Mouse (Mus musculus) thymus, postnatal 10 days (tissue): ENCODE measurements around the gene Zfp113.
"Not testable (repeated sequence)": the region's sequence is repeated elsewhere in the genome, so short reads cannot be mapped to it uniquely, and the experiment has no call there.

Experiments used
- DNase-seq, 2 experiments: peaks; one replicate each; pipeline ENCODE4 v3.0.0; 2021; ENCODE audit warnings: low spot score in 2 of 2

Gene Zfp113

DNA sequence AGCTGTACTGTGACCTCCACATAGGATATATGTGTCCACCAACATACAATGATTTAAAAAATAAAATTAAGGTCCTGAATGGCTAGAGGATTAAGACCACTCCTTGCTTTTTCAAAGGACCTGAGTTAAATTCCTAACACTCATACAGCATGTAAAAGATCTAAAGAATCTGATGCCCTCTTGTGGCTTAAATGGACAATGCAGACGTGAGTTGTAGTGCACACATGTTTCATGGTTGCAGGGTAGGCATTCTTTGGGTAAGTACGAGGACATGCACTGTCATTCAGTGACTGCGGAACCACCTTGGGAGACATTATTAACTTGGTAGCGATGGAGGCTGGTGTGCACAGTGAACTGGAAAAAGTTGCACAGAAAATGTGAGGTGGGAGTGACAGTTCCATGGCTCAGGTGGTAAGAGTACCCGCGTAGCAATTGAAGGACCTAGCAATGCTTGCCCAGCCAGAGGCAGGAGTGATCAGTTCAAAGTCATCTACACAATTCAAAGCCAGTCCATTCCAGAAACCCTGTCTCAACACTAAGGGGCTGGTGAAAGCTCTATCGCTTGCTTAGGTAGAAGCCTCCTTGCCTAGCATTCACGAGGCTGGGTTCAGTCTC lies 17.5 kb downstream of the Zfp113 start:
- peak in 1 of 2 experiments; percentile 42 for DNase-seq

DNA sequence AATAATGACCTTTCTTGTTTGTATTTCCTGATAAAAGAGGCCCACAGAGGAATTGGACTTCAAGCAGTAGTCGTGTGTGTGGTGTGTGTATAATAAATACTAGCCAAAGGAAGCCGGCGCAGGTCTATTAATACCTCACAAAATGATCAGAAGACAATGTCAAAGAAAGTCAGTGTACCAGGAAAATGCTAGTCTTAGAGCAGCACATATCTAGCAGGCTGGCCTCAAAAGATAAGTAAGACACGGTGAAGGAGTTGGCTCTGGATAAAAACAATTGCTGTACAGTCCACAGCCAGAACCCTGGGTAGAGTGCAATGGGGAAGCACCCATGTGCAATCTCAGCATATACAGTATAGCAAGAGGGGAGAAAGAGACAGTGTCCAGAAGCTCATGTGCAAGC lies 18.3 kb downstream of the Zfp113 start:
- DNase-seq: no peak

DNA sequence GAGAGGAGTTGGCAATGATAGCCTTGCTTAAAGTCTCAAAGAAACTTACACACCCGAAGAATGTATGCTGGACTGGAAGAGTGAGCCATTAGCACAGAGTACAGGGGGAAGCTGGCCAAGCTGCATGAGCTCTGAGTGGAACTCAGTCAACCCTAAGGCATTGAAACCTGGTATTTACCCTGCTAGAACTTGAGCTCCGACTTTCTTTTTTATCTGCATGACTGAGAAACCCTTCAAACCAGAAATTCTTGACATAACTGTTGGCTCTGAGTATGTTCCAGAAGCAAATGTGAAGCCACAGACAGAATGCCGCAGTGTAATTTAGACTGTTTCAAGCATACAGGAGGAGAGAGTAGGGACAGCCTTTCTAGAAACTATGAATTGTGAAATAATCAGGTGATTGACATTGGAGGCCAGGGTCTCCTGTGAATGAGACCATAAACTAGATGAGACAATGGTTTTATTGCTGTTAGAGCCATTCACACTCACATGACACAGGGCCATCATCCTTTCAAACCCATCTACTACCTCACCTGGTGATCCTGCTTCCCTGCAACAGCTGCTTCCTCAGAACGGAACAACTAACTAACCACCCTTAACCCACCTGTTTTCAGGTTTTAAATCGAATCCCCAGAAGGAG lies 23.0 kb downstream of the Zfp113 start:
- DNase-seq: no peak

DNA sequence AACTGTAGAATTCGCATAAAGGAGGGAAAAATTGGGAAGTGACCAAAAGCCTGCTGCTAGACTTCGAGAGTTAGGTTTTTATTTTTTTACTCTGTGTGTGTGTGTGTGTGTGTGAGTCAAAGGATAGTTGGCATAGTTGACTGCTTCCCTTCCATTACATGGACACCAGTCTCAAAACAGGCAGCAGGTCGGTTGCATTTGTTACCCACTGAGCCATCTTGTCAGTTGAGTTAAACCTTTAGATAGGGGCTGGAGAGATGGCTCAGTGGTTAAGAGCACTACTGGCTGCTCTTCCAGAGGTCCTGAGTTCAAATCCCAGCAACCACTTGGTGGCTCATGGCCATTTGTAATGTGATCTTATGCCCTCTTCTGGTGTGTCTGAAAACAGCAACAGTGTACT lies 37.5 kb downstream of the Zfp113 start:
- no peak for DNase-seq

DNA sequence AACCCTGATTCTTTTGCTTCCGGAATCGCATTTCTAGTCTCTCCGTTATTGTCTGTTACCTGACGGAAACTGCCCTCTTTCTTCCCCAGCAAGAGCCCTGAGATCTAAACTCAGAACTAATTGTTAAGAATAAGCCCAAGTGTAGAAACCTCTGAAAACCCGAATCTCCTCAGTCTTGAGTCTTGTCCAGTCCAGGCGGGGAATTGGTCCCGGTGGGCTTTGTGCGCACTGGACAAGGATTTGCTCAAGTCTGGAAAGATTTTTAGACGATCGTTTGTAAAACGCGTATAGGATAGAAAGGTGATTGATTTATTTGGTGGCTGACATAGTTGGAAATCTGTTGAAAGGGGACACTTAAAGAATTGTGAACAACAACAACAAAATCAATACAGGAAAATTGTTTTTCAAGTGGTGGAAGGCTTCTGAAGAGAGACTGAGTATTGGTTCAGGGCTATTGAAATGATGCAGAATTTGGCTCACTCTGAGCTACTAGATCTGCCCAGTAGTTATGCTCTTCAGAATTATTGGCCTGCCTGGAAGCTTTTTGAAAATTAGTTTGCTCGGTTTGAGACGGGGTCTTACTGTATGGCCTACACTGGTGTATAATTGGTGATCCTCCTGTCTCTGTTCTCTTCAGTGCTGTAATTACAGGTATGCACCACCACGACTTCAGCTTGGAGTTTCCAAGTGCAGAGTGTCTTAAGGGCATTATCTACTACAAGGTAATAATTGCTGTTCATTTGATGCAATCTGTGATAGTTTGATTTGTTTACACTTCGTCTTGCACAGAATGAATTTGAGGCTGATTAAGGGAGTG lies 38.1 kb downstream of the Zfp113 start:
- no peak for DNase-seq

- peak; percentile 80 to 87 for DNase-seq
These were observed 39.0 kb downstream of the Zfp113 start, which contains the start of gene Zscan21 for GRCm38 (mm10) chr5:138116255-138117198. TSS of gene Zscan21 (plus strand) at chr5:138116903.

GRCm38 (mm10) chr5:138109847-138110396 lies 45.6 kb downstream of the Zfp113 start:
- not testable (repeated sequence) for DNase-seq

DNA sequence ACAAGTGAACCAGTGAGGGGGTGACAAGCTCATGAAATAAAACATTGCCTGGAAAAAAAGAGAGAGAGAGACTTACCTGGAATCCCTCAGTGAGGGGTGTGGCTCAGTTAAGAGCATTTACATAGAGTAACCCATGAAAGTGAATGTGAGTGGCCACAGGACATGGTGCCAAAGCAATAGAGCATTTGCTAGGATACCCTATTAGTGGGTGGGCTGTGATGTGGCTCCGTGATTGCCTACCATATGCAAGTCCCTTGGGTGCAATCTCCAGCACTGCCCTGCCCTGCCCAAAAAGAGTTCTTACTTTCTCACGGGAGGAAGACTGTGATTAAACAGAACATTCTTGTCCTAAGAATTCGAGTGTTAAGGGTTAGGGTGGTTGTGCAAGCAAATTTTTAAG lies 48.4 kb downstream of the Zfp113 start:
- DNase-seq: no peak

DNA sequence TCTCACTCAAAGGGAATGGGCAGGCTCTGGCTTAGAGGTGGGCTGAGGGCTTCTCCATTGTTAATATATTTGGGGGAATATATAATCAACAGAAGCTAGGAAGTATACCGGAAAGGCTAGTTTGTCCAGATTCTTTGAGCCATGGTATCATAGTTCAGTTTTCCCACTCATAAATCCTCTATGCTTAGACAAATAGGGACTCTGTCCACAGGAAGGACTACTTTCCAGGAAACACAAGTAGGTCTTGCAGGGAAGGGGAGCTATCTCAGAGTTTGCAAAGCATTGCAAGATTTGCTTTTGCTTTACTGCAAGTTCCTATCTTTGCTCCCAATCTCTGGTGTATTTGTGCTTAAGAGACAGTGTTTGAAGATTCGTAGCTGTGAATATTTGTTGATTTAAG lies 50.6 kb downstream of the Zfp113 start:
- no peak for DNase-seq

GRCm38 (mm10) chr5:138094474-138094873 lies 61.1 kb downstream of the Zfp113 start:
- DNase-seq: no peak

- DNase-seq: no peak
These were observed 62.8 kb downstream of the Zfp113 start for GRCm38 (mm10) chr5:138092771-138093170.

GRCm38 (mm10) chr5:138090737-138091136 lies 64.8 kb downstream of the Zfp113 start:
- no peak for DNase-seq

- no peak for DNase-seq
These were observed 65.3 kb downstream of the Zfp113 start for GRCm38 (mm10) chr5:138090271-138090670.
